Mouse (Mus musculus): ENCODE measurements at regions not wholly inside any gene's neighbourhood (a gene's known extent, or its start where the extent isn't known, plus 50 kb on each side); places are given as distances from the start of the nearest gene placed in this dataset.
A peak's percentile ranks its signal among the peaks of the same experiment; 100 is the strongest.
"Not testable (repeated sequence)": the region's sequence is repeated elsewhere in the genome, so short reads cannot be mapped to it uniquely, and the experiment has no call there.

DNA sequence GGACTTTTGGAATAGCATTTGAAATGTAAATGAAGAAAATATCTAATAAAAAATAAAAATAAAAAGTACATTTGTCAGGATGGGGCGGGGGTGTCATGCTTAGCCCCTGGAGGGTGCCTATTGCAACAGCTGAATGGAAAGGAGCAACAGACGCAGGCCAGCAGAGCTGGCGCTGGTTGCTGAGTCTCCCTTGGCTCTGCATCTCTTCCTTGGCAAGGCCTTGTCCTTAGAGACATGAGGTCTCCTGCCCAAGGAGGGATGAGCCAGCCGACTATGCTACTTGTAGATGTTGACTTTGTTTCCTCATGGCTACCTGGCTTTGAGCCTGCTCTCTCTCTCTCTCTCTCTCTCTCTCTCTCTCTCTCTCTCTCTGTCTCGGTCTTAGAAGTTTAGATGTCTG is 166.4 kb downstream of the Opa1 start:
- DNase-seq (ENCODE audit: low spot score) = no peak

DNA sequence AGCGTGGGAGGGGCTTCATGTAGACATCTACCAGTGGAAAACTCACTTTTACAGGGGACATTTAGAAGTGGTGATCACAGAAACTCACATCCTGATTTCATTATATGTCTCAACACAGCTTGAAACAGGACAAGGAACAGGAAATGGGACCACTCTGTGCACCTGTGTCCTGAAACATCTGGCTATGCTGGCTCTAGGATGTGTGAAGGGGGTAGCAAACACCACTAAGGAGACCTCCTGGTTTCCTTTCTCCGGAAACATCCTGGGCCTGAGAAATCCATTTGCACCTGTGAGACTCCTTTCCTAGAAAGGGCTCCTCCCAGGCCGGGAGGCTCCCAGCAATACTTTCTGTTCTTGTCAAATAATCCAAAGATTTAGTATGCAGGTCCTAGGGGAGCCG is 167.1 kb downstream of the Opa1 start:
- DNase-seq (ENCODE audit: low spot score) = no peak

DNA sequence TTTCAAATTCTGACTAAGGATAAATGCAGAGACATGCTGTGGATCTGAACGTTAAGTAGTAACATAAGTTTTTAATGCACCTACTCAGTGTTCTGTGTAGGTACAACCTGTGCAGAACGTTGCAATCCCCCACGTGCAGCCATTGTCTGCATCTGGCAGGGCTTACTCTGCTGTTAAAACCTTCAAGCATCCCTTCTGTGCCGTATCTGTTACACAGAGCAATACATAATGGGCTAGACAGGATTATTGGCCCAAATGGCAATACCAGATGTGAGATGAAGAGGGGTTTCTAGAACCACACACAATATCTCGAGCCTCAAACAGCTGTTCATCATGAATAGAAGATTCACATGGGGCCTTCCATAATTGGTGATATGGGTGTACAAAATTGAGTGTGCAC is 170.0 kb downstream of the Opa1 start:
- no peak for DNase-seq (ENCODE audit: low spot score)

DNA sequence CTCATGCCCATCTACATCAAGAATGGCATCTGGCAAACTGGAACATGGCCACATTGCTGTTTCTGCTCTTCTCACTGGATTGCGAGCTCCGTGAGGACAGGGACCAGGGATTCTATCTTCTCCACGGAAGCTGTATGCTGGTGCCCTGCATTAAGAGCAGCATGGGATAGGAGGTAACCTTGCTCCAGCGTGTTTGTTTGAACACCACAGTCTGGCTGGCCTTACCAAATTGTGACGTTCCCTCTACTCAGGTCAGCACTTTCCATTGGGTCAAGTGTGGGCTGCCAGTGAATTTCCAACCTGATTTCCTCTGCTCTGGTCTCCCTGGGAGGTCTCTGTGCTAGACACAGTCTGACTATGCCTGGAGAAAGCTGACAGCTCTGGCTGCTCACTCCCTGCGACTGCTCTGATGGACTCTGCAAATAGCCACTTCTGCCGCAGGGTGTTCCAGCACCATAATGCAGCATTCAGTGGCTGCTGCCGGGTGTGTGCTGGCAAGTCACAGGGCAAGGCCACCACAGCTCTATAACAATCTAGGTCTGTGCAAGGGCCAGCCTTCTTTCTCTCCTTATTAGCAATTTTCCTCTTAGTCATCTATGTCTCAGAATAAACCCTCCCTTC is 175.6 kb downstream of the Opa1 start:
- no peak for DNase-seq (ENCODE audit: low spot score)

DNA sequence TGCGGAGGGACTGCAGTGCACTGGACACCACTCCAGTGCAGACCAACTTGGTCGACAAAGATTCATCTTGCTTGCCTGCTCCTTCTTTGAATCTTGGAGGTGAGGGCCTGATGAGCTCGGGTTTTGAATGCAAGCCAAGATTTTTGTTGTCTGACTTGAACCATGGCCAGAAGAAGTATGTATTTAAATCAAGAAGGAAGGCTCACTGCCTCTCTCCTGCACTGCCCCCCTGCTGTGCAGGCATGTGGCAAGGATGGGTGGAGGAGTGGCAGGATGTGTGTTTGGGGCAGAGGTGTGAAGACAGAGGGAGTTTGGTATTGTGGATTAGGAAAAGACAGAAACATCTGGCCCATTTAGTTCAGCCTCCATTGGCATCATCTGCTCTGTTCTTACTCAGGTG is 179.1 kb downstream of the Opa1 start:
- no peak for DNase-seq (ENCODE audit: low spot score)

DNA sequence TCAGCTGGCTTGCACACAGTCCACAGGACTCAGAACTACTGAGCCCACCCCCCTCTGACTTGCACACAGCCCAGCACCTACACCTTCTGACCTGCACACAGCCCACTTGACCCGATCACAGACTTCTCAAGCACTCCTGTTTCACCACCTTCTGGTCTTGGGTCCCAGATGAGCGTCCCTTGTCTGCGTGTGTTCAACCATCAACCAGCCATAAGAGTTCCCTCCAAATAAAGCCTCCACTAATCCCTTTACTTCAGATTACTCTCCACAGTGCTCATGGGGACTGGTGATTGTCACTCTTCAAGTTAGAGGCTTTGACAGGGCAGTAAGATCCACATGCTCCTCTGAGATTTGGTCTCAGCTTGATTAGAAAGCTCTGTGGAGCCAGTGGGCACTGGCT is 180.3 kb downstream of the Opa1 start:
- DNase-seq (ENCODE audit: low spot score) = no peak

DNA sequence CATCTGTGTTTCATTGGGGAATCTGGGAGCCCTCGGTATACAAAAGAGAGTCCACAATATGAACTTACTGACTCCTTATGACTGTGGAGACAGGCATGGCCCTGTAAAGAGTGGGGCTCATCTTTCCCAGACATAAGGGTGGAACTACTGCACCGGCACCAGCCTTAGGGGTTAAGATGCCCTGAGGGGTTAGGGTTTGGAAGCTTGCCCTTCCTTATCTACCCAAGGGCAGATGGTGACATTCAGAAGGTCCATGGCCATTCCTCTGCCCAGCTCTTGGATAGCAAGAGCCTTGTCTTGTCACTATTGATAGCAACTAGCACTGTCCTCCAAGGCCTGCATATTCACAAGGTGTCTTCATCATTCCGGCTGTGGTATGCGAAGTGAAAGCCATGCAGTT is 181.5 kb downstream of the Opa1 start:
- DNase-seq (ENCODE audit: low spot score) = no peak

DNA sequence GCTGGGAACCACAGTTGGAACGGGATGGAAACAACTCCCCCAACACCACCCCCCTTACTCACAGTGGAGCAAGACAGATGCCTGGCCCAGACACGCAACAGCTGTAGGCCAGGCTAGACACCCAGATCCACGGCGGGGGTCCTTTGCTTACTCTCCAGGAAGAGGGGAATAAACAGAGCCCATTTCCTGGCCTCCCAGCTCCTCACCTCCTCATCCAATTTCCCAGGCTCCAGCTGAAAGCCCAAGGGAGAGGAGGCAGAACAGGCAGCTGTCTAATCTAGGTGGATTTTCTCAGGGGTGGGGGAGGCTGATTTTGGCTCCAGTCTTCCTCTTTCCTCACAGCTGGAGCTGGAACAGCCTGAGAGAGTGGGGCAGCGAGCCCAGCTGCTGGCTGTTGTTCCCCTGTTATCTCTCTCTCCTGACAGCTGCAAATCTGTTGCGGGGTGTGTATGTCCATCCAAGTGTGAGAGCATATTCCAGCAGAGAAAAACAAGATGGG is 182.7 kb downstream of the Opa1 start:
- DNase-seq (ENCODE audit: low spot score) = no peak

DNA sequence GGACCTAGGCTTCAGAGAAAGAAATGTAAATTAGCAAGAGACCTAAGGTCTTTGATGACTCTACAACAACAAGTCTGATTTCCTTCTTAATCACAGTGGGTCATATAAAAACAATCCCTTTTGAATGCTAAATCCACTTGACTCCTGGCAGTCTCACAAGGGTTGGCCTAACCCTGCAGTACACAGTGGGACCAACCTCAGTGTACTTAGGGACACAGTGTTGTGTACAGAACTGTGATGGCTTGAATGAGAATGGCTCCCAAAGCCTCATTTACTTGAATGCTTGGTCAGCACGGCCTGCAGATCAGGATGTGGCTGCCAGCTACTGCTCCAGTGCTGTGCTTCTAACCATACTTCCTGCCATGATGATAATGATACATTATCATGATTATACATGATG is 185.2 kb downstream of the Opa1 start:
- DNase-seq (ENCODE audit: low spot score) = no peak

DNA sequence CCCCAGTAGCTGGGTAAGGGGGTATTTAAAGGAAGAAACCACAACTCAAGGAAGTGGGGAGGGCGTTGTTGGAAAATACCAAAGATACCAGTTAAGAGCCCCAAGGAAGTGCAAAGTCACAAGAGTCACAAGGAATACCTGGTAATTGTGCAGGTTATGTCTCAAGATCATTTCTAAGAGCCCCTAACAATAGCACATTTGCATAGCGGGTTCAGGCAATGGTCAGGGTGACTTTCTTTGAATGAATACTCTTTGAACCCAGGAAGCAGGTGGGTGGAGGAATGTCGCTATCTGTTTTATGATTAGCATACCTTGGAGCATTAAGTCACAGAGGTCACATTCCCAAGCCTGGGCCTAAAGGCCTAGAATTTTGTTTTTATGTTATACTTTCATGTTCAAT is 186.7 kb downstream of the Opa1 start:
- not testable (repeated sequence) for DNase-seq (ENCODE audit: low spot score)

DNA sequence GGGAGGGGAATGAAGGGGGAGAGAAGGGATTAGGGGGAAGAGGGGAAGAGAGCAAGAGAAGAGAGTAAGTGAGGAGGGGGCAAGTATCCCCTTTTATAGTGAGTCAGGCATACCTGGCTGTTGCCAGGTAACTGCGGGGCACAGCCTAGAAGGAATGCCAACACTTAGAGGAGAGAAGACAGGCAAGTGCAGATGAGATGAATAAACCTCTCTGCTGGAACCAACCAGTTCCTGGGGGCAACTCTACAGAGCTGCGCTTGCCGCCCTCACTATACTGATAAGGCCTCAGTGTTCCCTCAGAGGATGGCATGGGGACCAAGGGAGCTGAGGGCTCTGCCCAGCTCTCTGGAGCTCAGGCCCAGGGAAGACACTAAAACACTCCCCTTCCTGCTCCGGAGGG is 192.2 kb downstream of the Opa1 start:
- DNase-seq (ENCODE audit: low spot score) = no peak

DNA sequence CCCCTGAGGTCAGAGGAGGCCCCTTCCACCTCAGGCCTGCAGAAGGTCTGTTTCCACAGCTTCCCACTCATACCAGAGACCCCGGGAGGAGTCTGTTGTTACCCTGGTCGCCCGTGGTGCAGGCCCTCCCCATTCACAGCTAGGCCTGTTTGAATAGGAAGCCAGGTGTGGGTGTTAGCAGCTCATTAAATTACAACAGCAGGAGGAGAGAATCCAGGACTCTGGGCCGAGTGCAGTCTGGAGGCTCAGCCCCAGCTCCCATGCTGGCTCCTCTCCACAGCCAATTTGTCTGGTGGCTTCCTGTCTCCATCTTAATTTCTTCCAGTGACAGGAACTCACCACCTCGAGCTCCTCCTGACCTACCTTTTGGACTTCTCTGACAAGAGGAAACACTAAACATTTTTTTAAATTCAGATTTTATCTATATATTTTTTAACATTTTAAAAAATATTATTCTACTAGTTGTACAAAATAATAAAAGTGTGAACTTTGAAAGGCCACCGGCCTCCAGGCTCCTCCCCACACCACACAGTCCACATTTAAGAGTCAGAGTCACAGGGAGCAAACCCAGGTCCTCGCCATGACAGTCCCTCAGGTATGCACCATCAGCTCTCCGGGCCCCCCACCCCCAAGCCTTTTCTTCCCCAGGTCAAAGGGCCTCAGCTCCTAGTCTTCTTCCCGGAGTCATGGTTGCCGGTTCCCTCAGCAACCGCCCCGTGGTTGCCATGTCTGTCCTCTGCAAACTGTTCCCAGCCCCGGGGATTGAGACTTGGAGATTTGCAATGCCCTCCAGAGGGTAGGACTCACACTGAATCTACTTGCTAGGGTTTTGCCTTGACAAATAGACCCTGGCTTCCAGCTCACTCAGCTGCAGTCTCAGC is 192.8 kb downstream of the Opa1 start:
- no peak for DNase-seq (ENCODE audit: low spot score)

DNA sequence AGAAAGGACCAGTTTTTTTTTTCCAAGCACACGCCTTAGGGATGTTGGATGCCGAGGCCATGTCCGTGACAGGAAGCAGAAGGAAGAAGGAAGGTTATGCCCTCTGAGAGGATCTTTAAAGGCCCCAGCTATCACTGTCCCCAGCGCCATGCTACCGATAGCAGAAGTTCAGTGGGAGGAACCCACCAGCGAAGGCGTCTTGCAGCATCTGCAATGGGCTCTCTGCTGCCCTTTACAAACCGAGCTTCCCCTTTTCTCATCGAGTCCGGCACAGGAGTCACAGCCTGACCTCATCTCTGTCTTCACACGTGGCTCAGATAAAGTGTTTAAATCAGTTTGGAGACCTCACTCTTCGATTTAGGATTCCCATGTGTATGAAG is 193.5 kb downstream of the Opa1 start:
- DNase-seq (ENCODE audit: low spot score) = no peak

DNA sequence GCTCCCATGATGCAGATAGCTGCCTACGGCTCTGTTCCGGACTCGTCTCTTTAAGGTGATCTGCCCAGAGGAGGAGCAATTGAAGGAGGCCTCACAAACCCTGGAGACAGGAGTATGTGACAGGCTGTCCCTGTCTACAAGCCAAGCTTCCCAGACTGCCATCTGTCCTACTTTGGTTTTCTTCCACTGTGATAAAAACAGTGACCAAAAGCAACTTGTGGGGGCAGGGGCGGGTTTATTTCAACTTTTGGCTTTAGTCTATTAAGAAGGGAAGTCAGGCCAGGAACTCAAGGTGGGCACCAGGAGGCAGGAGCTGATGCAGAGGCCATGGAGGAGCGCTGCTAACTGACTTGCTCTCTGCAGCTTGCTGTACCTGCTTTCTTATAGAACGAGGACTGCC is 193.9 kb downstream of the Opa1 start:
- no peak for DNase-seq (ENCODE audit: low spot score)

DNA sequence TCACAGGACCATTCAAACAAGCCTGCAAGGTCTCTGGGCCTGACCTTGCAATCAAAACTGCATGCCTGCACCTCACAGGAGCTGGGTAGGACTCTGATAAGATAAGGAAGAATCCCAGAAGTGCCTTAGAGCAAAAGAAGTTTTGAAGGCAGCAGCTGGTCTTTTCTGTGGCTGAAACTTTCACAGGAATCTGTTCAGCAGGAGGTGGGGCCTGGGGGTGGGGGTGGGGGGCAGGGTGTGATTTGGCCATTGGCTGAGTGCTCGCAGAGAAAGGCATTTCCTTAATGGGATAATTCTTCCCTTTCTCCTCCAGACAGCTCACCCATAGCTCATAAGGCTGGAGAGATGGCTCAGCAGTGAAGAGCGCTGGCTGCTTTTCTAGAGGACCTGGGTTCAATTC is 195.8 kb downstream of the Opa1 start:
- no peak for DNase-seq (ENCODE audit: low spot score)

DNA sequence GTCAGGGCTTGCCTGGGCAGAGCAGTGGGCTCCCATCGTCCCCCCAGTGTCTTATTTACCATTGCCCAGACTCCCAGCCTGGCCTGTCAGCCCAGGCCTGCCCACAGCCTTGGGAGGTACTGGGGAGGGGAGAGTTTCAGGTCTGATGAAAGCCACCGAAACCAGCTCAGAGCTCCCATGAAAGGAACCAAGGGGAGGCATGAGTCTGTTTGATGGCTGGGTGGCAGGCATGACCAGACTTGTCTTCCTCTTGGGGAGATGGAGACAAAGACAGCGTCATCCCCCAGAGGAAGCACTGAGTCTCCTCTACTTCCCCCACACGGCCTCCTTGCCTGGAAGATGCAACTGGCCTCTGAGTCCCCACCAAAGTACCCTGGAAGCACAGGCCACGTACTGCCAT is 196.7 kb downstream of the Opa1 start:
- no peak for DNase-seq (ENCODE audit: low spot score)

DNA sequence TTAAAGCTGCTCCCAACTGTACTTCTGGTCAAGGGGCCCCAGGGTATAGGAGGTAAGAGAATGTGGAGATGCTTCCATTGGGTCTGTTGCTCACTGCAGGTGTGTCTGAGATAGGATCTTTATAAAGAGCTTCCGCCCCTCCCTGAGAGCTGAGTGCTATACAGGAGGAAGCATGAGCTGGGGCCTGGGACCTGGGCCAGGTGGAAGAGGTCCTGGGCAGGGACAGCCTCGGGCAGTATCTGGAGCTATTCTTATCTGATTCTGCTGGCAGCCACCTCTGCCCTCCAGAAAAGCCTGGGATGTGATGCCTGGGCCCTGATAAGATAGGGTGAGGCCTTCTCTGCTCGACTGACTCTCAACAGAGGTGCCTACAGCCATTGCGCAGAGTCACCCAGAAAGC is 203.3 kb downstream of the Opa1 start:
- no peak for DNase-seq (ENCODE audit: low spot score)

DNA sequence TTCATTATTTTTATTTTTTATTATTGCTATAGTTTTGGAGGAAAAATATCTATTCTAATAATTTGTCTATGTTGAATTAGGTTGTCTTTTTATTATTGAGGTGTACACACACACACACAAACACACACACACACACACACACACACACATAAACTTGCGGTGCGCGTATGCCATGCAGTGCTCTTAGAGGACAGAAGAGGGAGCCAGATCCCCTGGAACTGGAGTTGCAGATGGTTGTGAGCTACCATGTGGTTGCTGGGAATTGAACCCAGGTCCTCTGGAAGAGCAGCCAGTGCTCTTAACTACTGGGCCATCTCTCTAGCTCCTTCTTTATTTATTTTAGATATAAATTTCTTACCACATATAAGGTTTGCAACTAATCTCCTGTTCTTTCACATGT is 206.0 kb downstream of the Opa1 start:
- no peak for DNase-seq (ENCODE audit: low spot score)

DNA sequence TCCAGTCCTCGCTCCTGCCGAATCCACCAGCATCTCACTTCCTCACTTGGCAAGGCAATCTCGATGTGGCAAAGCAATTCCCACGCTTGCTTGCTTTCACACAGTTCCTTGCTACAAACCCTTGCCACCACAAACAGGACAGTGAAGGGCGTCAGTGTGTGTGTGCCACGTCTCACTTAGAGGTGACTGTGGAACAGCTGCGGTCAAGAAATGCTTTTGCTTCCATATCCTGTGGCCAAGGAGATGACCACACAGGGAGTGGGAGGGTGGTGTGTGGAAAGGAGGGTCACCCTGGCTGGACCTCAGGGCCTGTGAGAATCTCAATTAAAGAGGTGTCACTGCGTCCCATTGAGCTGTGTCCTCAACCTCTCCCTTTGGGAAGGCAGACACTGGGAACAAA is 207.4 kb downstream of the Opa1 start:
- DNase-seq (ENCODE audit: low spot score) = no peak

DNA sequence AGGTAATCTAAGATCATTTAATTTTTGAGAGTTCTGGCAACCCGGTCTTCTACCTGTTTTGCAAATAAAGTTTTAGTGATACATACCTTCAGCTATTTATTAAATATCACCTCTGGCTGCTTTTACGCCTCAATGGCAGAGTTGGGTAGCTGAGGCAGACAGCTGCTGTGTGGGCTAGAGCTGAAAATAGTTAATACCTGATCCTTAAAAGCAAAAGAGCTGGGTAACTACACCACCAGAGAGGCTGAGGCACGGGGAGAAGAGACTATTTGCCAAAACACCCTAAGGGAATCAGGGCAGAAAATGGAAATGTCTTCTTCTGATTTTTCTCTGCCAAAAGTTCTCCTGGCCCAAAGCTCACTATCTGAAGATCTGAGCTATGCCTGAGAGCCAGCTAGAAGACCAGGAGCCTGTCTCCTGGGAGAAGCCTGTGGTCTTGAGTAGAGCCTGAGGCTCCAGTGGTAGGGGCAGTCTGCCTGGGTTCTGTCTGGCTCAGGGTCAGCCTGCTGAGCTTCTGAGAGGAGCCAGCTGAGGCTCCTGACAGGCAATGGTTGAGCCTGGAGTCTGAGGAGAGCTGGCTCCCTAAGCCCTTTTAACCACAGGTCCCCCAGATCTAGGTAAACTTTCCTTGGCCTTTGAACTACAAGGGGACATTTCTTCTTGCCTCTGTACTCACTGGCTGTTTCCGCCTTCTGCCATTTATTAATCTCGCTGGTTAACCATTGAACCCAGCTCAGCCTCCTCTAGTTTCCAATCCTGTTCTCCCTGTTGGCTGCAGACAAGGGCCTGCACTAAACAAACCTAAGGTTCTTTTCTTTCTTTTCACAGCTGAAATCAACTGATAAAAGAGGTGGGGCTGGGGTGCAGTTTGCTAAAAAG is 208.7 kb downstream of the Opa1 start:
- peak; percentile 41 for DNase-seq (ENCODE audit: low spot score)

DNA sequence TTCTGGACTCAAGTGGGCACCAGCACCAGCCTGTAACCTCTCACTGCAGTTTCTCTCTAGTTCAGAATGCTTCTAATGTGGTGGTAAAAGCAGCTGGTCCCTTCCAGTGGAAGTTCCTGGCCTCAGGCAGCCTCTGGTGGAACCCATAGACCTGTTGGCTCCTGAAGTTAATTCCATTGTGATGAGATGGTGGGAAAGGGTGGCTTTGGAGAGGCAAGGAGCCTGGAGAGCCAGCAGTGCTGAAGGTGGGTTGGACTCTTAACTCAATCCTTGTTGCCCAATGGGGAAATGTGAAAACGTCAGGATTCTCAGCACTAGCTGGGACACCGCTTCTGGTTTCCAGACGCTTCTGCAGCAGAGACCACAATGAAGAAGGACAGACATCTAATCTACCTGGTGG is 210.9 kb downstream of the Opa1 start:
- no peak for DNase-seq (ENCODE audit: low spot score)

DNA sequence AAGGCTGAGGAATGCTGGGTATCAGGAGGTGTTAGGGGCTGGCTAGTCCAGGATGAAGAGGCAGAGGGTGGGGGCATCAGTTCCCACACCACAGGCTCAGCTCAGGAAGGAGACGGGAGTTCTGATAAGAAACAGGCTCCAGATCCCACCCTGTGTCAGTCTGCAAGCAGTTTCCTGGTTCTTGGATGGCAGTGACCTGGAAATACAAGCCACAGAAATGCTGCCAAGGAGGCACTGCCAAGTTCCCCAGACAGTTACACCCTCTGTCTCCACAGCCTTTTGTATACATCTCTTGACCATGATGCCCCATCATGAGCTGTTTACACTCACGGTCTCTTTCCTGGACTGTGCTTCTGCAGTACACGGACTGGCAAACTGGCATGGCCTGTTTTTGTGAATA is 220.1 kb downstream of the Opa1 start:
- no peak for DNase-seq (ENCODE audit: low spot score)

DNA sequence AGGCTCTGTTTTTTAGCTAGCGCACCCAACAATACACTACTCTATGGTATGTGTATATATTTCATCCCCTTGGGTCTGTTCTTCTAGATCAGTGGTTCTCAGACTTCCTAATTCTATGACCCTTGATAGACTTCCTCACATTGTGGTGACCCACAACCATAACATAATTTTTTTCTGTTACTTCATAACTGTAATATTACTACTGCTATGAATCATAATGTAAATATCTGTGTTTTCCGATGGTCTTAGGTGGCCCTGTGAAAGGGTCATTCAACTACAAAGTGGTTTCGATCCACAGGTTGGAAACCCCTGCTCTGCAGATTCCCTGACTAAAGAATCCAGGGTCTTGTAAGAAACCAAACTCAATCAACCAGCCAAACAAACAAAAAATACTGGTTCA is 220.8 kb downstream of the Opa1 start:
- DNase-seq (ENCODE audit: low spot score) = no peak
